8 mouse cellular contexts compared by ENCODE assay signal in the genomic region with DNA sequence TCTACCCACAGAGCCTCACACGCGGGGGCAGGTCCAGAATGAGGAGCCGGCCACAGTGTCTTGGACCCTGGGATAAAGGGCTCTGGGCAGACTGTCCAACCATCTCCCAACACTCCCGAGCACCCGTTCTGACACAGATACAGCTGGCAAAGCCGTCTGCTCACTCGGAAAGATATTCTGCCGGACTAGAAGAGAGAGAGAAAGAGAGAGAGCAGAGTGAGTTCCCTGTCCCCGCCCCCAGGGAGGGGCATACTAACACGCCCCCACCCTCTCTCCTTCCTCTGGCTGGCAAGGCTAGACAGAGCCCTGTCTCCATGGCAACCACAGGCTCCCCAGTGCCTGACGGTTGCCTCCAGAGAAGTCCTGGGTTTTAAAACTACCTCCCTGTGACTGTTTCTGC. TPM values are rescaled to one million over a fixed set of nuclear protein-coding genes. Genes with fewer than 3 reads are reported as not detected.
DNase-seq lines count a peak whose midpoint lies in the region; ATAC-seq lines count a peak whose summit lies in the region.

No protein-coding gene starts in this region.

- peak; percentile 82 for ATAC-seq in common myeloid progenitor, adult 5-6 weeks (replicated peaks; ENCODE audit: low read depth, poor library complexity, severe bottlenecking)

- H3K27ac ChIP-seq in macrophage, result no peak overlapping the region

- H3K79me2 ChIP-seq in macrophage (ENCODE audit: inconsistent target), result no peaks in the 10 kb centered on the region

- WGBS in macrophage (ENCODE audit: missing documents), result 4% methylated on average over 9 of the region's 11 CpGs

- no peaks in the 10 kb centered on the region for H3K36me3 ChIP-seq in macrophage (ENCODE audit: inconsistent target)

- DNase-seq in R1 (ENCODE audit: low read depth, low spot score), result peak; percentile 97
- DNase-seq in gastrocnemius, postnatal 10 days, result peak; percentile 61
- DNase-seq in induced T-regulatory cell, adult 2 months (ENCODE audit: low read depth), result peak; percentile 96
- DNase-seq in left cerebral cortex, adult 8-10 months (ENCODE audit: low spot score in 2 of 2), result peak; percentile 44 to 96
- peak; percentile 94 for DNase-seq in retina, postnatal 1 day
- DNase-seq in urinary bladder, postnatal 36 days (ENCODE audit: low spot score in 2 of 2), result peak; percentile 65 to 73

- peak overlapping the region; percentile 10 for H3K4me3 ChIP-seq in macrophage (ENCODE audit: inconsistent target)

RNA-seq across cellular contexts. Expression of gene 1700001O22Rik, which starts 7.1 kb away (rescaled TPM):
- not detected in 2 replicates for total RNA-seq in common myeloid progenitor, adult 5-6 weeks (2017)
- 1 to 10 TPM in 1 of 2 experiments, under 1 TPM in 1; 0.33 to 1.1 TPM for total RNA-seq in gastrocnemius, postnatal 10 days (2021)
- total RNA-seq in left cerebral cortex, adult 8-10 months (2022), result 1 to 10 TPM; 7.7 to 9.5 (median 9.3) TPM
- total RNA-seq in macrophage (2018; cell fraction: chromatin; rRNA removed), result not detected
- total RNA-seq in macrophage (2018; cell fraction: cytosol; rRNA removed), result under 1 TPM in 1 of 26 experiments, not detected in 25; 0.18 TPM
- total RNA-seq in macrophage (2018; cell fraction: nucleus; rRNA removed), result not detected
- not detected in 3 replicates for polyA plus RNA-seq in macrophage (2018)

RNA-seq across cellular contexts. Expression of gene Ntmt1, which starts 11.2 kb away (rescaled TPM):
- total RNA-seq in common myeloid progenitor, adult 5-6 weeks (2017), result 16.4 and 26.9 TPM in 2 replicates
- 10 to 100 TPM; 20.1 to 22.8 TPM for total RNA-seq in gastrocnemius, postnatal 10 days (2021)
- total RNA-seq in left cerebral cortex, adult 8-10 months (2022), result 10 to 100 TPM; 30.5 to 38.9 (median 34.4) TPM
- total RNA-seq in macrophage (2018; cell fraction: chromatin; rRNA removed), result 10 to 100 TPM in 22 of 26 experiments, 1 to 10 TPM in 4; 6.2 to 26.4 (median 14.0) TPM
- 10 to 100 TPM in 10 of 26 experiments, 1 to 10 TPM in 16; 6.2 to 13.3 (median 9.8) TPM for total RNA-seq in macrophage (2018; cell fraction: cytosol; rRNA removed)
- 10 to 100 TPM in 14 of 26 experiments, 1 to 10 TPM in 12; 4.6 to 20.5 (median 10.0) TPM for total RNA-seq in macrophage (2018; cell fraction: nucleus; rRNA removed)
- polyA plus RNA-seq in macrophage (2018), result 3.4 to 13.7 TPM (median 9.8 TPM) in 3 replicates

RNA-seq across cellular contexts. Expression of gene Asb6, which starts 33.8 kb away (rescaled TPM):
- total RNA-seq in common myeloid progenitor, adult 5-6 weeks (2017), result 13.7 and 17.5 TPM in 2 replicates
- total RNA-seq in gastrocnemius, postnatal 10 days (2021), result 1 to 10 TPM; 8.9 to 9.0 TPM
- 10 to 100 TPM; 29.6 to 41.9 (median 38.2) TPM for total RNA-seq in left cerebral cortex, adult 8-10 months (2022)
- total RNA-seq in macrophage (2018; cell fraction: chromatin; rRNA removed), result 10 to 100 TPM; 13.9 to 87.4 (median 52.4) TPM
- total RNA-seq in macrophage (2018; cell fraction: cytosol; rRNA removed), result 10 to 100 TPM; 13.1 to 25.6 (median 20.4) TPM
- total RNA-seq in macrophage (2018; cell fraction: nucleus; rRNA removed), result 10 to 100 TPM; 18.0 to 66.2 (median 37.5) TPM
- polyA plus RNA-seq in macrophage (2018), result 20.4 to 25.2 TPM (median 23.8 TPM) in 3 replicates

RNA-seq across cellular contexts. Expression of gene Prrx2, which starts 38.4 kb away (rescaled TPM):
- not detected in 2 replicates for total RNA-seq in common myeloid progenitor, adult 5-6 weeks (2017)
- total RNA-seq in gastrocnemius, postnatal 10 days (2021), result 1 to 10 TPM; 4.3 to 4.8 TPM
- 1 to 10 TPM; 2.1 to 3.1 (median 2.9) TPM for total RNA-seq in left cerebral cortex, adult 8-10 months (2022)
- total RNA-seq in macrophage (2018; cell fraction: chromatin; rRNA removed), result 10 to 100 TPM in 1 of 26 experiments, not detected in 25; 10.7 TPM
- not detected for total RNA-seq in macrophage (2018; cell fraction: cytosol; rRNA removed)
- 1 to 10 TPM in 1 of 26 experiments, not detected in 25; 1.7 TPM for total RNA-seq in macrophage (2018; cell fraction: nucleus; rRNA removed)
- polyA plus RNA-seq in macrophage (2018), result not detected in 3 replicates
